Mouse (Mus musculus): ENCODE results near the gene Ptprf. TPM values are rescaled to one million over a fixed set of nuclear protein-coding genes. Genes with fewer than 3 reads are reported as not detected.
A peak's percentile ranks its signal among the peaks of the same experiment; 100 is the strongest.

Ptprf gene
- polyA plus RNA-seq, 1 experiment from 2014 or later, result 14.3 TPM

- Histone ChIP-seq H3K27ac (ENCODE audit: low read length) (no peak overlapping the region), H3K4me1 (ENCODE audit: control insufficient read depth, low read depth, low read length) (no peaks in the 10 kb centered on the region; the same call in 1 of the 2 replicates), H3K4me3 (ENCODE audit: low read depth, low read length) (no peak overlapping the region), H3K9ac (ENCODE audit: low read depth, low read length) (no peak overlapping the region), H3K9me3 (replicated peaks; ENCODE audit: control insufficient read depth, low read length) (no peaks in the 10 kb centered on the region), H3K27me3 (ENCODE audit: control insufficient read depth, insufficient read depth, low read depth, low read length) (no peaks in the 10 kb centered on the region), H3K4me2 (ENCODE audit: low read depth, low read length) (no peak overlapping the region), H3K36me3 (ENCODE audit: control insufficient read depth, insufficient read depth) (no peaks in the 10 kb centered on the region)
- ATAC-seq (ENCODE audit: low read depth), result no peak
- WGBS (ENCODE audit: insufficient replicate concordance), result 79% methylated on average over 6 of the region's 6 CpGs
These were observed 71.7 kb downstream of the Ptprf start for GRCm38 (mm10) chr4:118219487-118219886.

- 67% methylated on average over 5 of the region's 5 CpGs for WGBS (ENCODE audit: insufficient replicate concordance)
- Histone ChIP-seq H3K9me3 (replicated peaks; ENCODE audit: control insufficient read depth, low read length) (no peaks in the 10 kb centered on the region), H3K9ac (ENCODE audit: low read depth, low read length) (no peak overlapping the region), H3K27me3 (ENCODE audit: control insufficient read depth, insufficient read depth, low read depth, low read length) (no peaks in the 10 kb centered on the region), H3K36me3 (ENCODE audit: control insufficient read depth, insufficient read depth) (0 out of 2 replicates have a peak, but pooled peaks cover under 1% of the 10 kb centered on the region), H3K4me2 (ENCODE audit: low read depth, low read length) (no peak overlapping the region), H3K4me1 (ENCODE audit: control insufficient read depth, low read depth, low read length) (no peaks in the 10 kb centered on the region; the same call in 1 of the 2 replicates), H3K27ac (ENCODE audit: low read length) (no peak overlapping the region), H3K4me3 (ENCODE audit: low read depth, low read length) (no peak overlapping the region)
- no peak for ATAC-seq (ENCODE audit: low read depth)
These were observed 72.7 kb downstream of the Ptprf start for GRCm38 (mm10) chr4:118218521-118218920.

- Histone ChIP-seq H3K27me3 (ENCODE audit: control insufficient read depth, insufficient read depth, low read depth, low read length) (no peaks in the 10 kb centered on the region), H3K4me2 (ENCODE audit: low read depth, low read length) (no peak overlapping the region), H3K9me3 (replicated peaks; ENCODE audit: control insufficient read depth, low read length) (no peaks in the 10 kb centered on the region), H3K27ac (ENCODE audit: low read length) (no peak overlapping the region), H3K36me3 (ENCODE audit: control insufficient read depth, insufficient read depth) (0 out of 2 replicates have a peak, but pooled peaks cover 2% of the 10 kb centered on the region), H3K9ac (ENCODE audit: low read depth, low read length) (no peak overlapping the region), H3K4me1 (ENCODE audit: control insufficient read depth, low read depth, low read length) (no peaks in the 10 kb centered on the region; the same call in 1 of the 2 replicates), H3K4me3 (ENCODE audit: low read depth, low read length) (no peak overlapping the region)
- 62% methylated on average over 17 of the region's 17 CpGs for WGBS (ENCODE audit: insufficient replicate concordance)
- ATAC-seq (ENCODE audit: low read depth), result peak; percentile 64
These were observed 74.2 kb downstream of the Ptprf start for GRCm38 (mm10) chr4:118216726-118217595.

GRCm38 (mm10) chr4:118214891-118215290 lies 76.3 kb downstream of the Ptprf start:
- no peak for ATAC-seq (ENCODE audit: low read depth)
- Histone ChIP-seq H3K4me2 (ENCODE audit: low read depth, low read length) (no peak overlapping the region), H3K9me3 (replicated peaks; ENCODE audit: control insufficient read depth, low read length) (no peaks in the 10 kb centered on the region), H3K4me1 (ENCODE audit: control insufficient read depth, low read depth, low read length) (no peaks in the 10 kb centered on the region; the same call in 1 of the 2 replicates), H3K27ac (ENCODE audit: low read length) (no peak overlapping the region), H3K36me3 (ENCODE audit: control insufficient read depth, insufficient read depth) (0 out of 2 replicates have a peak, but pooled peaks cover 2% of the 10 kb centered on the region), H3K27me3 (ENCODE audit: control insufficient read depth, insufficient read depth, low read depth, low read length) (no peaks in the 10 kb centered on the region), H3K4me3 (ENCODE audit: low read depth, low read length) (no peak overlapping the region), H3K9ac (ENCODE audit: low read depth, low read length) (no peak overlapping the region)
- 75% methylated on average over 1 of the region's 1 CpGs for WGBS (ENCODE audit: insufficient replicate concordance)

- Histone ChIP-seq H3K27me3 (ENCODE audit: control insufficient read depth, insufficient read depth, low read depth, low read length) (no peaks in the 10 kb centered on the region), H3K4me3 (ENCODE audit: low read depth, low read length) (no peak overlapping the region), H3K27ac (ENCODE audit: low read length) (no peak overlapping the region), H3K36me3 (ENCODE audit: control insufficient read depth, insufficient read depth) (no peaks in the 10 kb centered on the region), H3K9ac (ENCODE audit: low read depth, low read length) (no peak overlapping the region), H3K9me3 (replicated peaks; ENCODE audit: control insufficient read depth, low read length) (no peaks in the 10 kb centered on the region), H3K4me1 (ENCODE audit: control insufficient read depth, low read depth, low read length) (no peaks in the 10 kb centered on the region; the same call in 1 of the 2 replicates), H3K4me2 (ENCODE audit: low read depth, low read length) (no peak overlapping the region)
- ATAC-seq (ENCODE audit: low read depth), result no peak
- WGBS (ENCODE audit: insufficient replicate concordance), result 64% methylated on average over 10 of the region's 10 CpGs
These were observed 84.1 kb downstream of the Ptprf start for GRCm38 (mm10) chr4:118206918-118207640.

GRCm38 (mm10) chr4:118205906-118206305 lies 85.3 kb downstream of the Ptprf start:
- no peaks in the 10 kb centered on the region; the same call in 1 of the 2 replicates for H3K4me1 ChIP-seq (ENCODE audit: control insufficient read depth, low read depth, low read length)
- peak; percentile 80 for ATAC-seq (ENCODE audit: low read depth)
- H3K27ac ChIP-seq (ENCODE audit: low read length), result peak overlapping the region; percentile 83
- WGBS (ENCODE audit: insufficient replicate concordance), result 75% methylated on average over 2 of the region's 2 CpGs
- no peaks in the 10 kb centered on the region for H3K36me3 ChIP-seq (ENCODE audit: control insufficient read depth, insufficient read depth)
- H3K27me3 ChIP-seq (ENCODE audit: control insufficient read depth, insufficient read depth, low read depth, low read length), result no peaks in the 10 kb centered on the region
- H3K9me3 ChIP-seq (replicated peaks; ENCODE audit: control insufficient read depth, low read length), result no peaks in the 10 kb centered on the region
- no peak overlapping the region for H3K4me3 ChIP-seq (ENCODE audit: low read depth, low read length)
- H3K9ac ChIP-seq (ENCODE audit: low read depth, low read length), result no peak overlapping the region
- no peak overlapping the region for H3K4me2 ChIP-seq (ENCODE audit: low read depth, low read length)

GRCm38 (mm10) chr4:118199093-118199492 lies 92.1 kb downstream of the Ptprf start:
- Histone ChIP-seq H3K4me2 (ENCODE audit: low read depth, low read length) (no peak overlapping the region), H3K4me1 (ENCODE audit: control insufficient read depth, low read depth, low read length) (no peaks in the 10 kb centered on the region), H3K27ac (ENCODE audit: low read length) (peak overlapping the region; percentile 26; the same call in 1 of the 2 replicates), H3K9me3 (replicated peaks; ENCODE audit: control insufficient read depth, low read length) (no peaks in the 10 kb centered on the region), H3K4me3 (ENCODE audit: low read depth, low read length) (no peak overlapping the region), H3K36me3 (ENCODE audit: control insufficient read depth, insufficient read depth) (no peaks in the 10 kb centered on the region), H3K9ac (ENCODE audit: low read depth, low read length) (no peak overlapping the region), H3K27me3 (ENCODE audit: control insufficient read depth, insufficient read depth, low read depth, low read length) (no peaks in the 10 kb centered on the region)
- 75% methylated on average over 2 of the region's 2 CpGs for WGBS (ENCODE audit: insufficient replicate concordance)
- ATAC-seq (ENCODE audit: low read depth), result no peak

- ATAC-seq (ENCODE audit: low read depth), result no peak
- Histone ChIP-seq H3K9me3 (replicated peaks; ENCODE audit: control insufficient read depth, low read length) (no peaks in the 10 kb centered on the region), H3K4me1 (ENCODE audit: control insufficient read depth, low read depth, low read length) (no peaks in the 10 kb centered on the region), H3K27ac (ENCODE audit: low read length) (no peak overlapping the region), H3K36me3 (ENCODE audit: control insufficient read depth, insufficient read depth) (no peaks in the 10 kb centered on the region), H3K9ac (ENCODE audit: low read depth, low read length) (no peak overlapping the region), H3K27me3 (ENCODE audit: control insufficient read depth, insufficient read depth, low read depth, low read length) (no peaks in the 10 kb centered on the region), H3K4me2 (ENCODE audit: low read depth, low read length) (no peak overlapping the region), H3K4me3 (ENCODE audit: low read depth, low read length) (no peak overlapping the region)
- 56% methylated on average over 3 of the region's 3 CpGs for WGBS (ENCODE audit: insufficient replicate concordance)
These were observed 92.6 kb downstream of the Ptprf start for GRCm38 (mm10) chr4:118198606-118199005.

- H3K9me3 ChIP-seq (replicated peaks; ENCODE audit: control insufficient read depth, low read length), result no peaks in the 10 kb centered on the region
- no peak overlapping the region for H3K9ac ChIP-seq (ENCODE audit: low read depth, low read length)
- ATAC-seq (ENCODE audit: low read depth), result no peak
- H3K36me3 ChIP-seq (ENCODE audit: control insufficient read depth, insufficient read depth), result no peaks in the 10 kb centered on the region
- H3K4me3 ChIP-seq (ENCODE audit: low read depth, low read length), result no peak overlapping the region
- no peak overlapping the region for H3K4me2 ChIP-seq (ENCODE audit: low read depth, low read length)
- H3K27ac ChIP-seq (ENCODE audit: low read length), result no peak overlapping the region
- 69% methylated on average over 10 of the region's 10 CpGs for WGBS (ENCODE audit: insufficient replicate concordance)
- no peaks in the 10 kb centered on the region for H3K27me3 ChIP-seq (ENCODE audit: control insufficient read depth, insufficient read depth, low read depth, low read length)
- no peaks in the 10 kb centered on the region for H3K4me1 ChIP-seq (ENCODE audit: control insufficient read depth, low read depth, low read length)
These were observed 95.0 kb downstream of the Ptprf start for GRCm38 (mm10) chr4:118196185-118196584.
